Mouse (Mus musculus) central nervous system, embryonic 14 days (tissue): ENCODE results near the gene Ap1s3. TPM values are rescaled to one million over a fixed set of nuclear protein-coding genes. Genes with fewer than 3 reads are reported as not detected.

Experiments
- polyA plus RNA-seq: library from polyadenylated mRNA; depleted of rRNA; stranded (reverse); fragments of >200 nt; gene quantifications from 2 replicates; pipeline ENCODE4 v1.2.3, GENCODE M21; 2012; rRNA removed

Gene Ap1s3
- polyA plus RNA-seq: 1.1 and 1.7 TPM in 2 replicates

DNA sequence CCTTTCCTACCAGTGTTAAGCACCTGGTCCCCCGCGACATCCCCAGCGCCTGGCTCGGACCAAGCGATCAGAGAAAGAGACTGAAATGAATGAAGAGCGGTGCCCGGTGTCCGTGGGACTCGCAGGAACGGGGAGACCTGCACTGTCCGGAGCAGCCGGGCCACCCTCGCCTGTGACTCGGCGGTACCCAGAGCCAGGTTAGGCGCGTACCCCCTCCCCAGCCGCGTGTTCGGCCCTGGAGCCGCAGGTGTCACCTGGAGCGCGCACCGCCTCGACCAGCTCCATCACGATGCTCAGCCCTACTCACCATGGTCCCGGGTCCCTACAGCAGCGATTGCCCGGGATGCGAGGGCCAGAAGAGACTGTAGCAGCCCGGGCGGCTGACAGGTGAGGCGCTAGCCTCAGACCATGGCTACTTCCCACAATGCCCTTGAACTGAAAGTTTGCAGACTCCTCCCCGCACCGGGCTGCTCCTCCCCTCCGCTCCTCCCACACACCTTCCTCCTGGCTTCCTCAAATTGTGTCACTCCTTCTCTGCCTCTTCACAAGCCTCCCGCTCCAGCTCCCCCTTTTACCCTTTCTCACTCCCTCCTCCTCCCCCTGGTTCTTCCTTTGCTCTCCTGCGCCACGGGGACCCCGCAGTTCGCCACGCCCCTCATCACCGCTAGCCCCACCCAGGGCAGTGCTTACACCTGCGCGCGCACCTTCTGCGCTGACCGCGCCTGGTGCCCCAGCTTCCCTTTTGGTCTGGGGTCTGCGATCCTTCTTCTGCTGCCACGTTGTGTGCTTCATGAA is at the start of gene Ap1s3:
Gene Ap1s3 (minus strand): TSS at position 430 of the 795 bp plus-strand sequence.

Other genes starting within 250 kb of the Ap1s3 start
- gene Scg2, start 231.9 kb downstream of the Ap1s3 start, polyA plus RNA-seq: 40.8 and 46.0 TPM in 2 replicates
- 21.5 and 22.6 TPM in 2 replicates for gene Mrpl44, start 104.0 kb upstream of the Ap1s3 start, polyA plus RNA-seq
- 42.2 and 44.1 TPM in 2 replicates for gene Wdfy1, start 104.2 kb upstream of the Ap1s3 start, polyA plus RNA-seq
- 50.4 and 82.8 TPM in 2 replicates for gene Serpine2, start 189.2 kb upstream of the Ap1s3 start, polyA plus RNA-seq